Mouse (Mus musculus): ENCODE results near the gene Camkmt.

The Camkmt gene

DNA sequence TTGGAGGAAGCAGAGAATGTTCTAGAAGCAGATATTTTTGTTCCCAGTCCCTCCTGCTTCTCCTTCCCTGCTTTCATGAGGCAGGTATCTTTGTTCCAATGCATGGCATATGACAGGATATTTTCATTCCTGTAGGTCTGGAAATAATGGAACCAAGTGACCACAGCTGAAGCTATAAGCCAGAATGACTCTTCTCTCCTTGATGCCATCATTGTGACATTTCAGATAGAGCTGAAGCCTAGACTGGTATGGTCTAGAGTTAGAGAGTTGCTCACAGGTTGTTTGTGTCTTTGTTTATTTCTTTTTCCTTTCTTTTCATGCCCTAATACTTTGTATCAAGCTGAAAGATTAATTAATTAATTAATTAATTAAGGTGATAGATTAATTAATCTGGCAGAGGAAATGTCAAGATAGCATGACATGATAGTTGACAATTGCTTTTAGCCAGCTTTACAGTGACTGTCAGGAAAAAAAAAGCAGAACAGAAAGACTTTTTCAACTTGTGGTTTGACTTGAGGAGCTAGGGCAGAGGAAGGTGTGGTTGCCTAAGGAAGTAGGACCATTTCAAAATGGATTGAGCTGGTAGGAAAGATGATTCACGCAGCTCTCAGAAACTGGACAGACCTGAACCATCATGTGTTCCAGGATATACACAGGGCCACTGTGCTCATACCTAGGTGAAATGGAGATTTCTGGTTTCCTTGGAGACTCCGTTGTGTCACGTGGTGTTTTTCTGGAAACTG, 404.8 kb downstream of the Camkmt start:
- in situ Hi-C loops (cut with MboI), result no loop called here

- in situ Hi-C loops (cut with MboI), result no loop called here
Observed at GRCm38 (mm10) chr17:85495871-85496270, 405.5 kb downstream of the Camkmt start.

DNA sequence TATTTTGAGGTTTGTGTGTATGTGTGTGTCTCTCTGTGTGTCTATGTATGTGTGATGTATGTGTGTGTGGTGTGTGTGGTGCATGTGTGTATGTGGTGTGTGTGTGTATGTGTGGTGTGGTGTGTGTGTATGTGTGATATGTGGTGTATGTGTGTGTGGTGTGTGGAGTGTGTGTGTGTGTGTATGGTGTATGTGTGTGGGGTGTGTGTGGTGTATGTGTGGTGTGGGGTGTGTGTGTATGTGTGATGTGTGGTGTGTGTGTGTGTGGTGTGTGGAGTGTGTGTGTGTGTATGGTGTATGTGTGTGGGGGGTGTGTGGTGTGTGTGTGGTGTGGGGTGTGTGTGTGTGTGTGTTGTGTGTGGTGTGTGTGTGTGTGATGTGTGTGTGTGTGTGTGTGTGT, 414.5 kb downstream of the Camkmt start:
- in situ Hi-C loops (cut with MboI), result no loop called here

GRCm38 (mm10) chr17:85506206-85507088, 416.1 kb downstream of the Camkmt start:
- in situ Hi-C loops (cut with MboI), result no loop called here

DNA sequence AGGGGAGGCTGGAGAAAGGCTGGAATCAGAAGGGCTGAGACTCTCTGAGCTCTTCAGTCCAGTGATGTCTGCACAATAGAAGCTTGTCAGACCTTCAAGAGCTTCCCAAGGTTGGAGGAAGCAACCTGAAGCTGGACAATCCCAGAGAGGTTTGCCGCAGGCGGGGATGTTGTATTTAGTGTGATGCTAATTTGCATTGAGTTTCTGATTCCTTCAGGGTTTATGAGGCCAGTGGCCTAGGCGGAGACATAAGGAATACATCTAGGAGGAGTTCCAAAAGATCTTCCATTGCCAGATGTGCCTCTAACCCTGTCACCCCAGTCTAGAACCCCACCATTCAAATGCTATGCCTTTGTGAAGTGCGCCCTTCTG, 416.7 kb downstream of the Camkmt start:
- in situ Hi-C loops (cut with MboI), result no loop called here

Data from mature B cell (primary cell).